17 mouse cellular contexts compared by ENCODE assay signal in the genomic region with DNA sequence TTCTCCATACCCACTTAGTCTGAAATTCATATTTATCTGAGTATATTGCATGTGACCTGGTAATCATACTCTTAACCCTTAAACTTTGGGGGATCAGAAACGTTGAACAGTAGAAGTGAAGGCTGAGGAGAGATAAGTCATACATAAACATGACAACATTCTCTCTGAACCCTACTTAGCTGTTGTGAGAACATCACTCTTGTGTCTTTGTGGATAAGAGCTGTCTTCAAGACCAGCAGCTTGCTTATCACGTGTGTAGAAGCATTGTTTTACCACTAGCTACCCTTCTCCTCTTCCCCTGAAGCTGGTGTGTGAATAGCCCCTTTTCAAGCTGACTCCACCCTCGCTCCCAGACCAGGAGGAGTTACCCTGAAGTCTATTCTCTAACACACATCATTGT.
"Had no signal": no experiment of that assay in that cellular context is flagged by ENCODE, and none has a peak within 500 bp of the region (broad histone marks: within the 10 kb centered on the region; RNA-seq: fewer than 3 reads in every experiment).

No protein-coding gene starts in this region.

- H3K4me2 ChIP-seq: midbrain, embryonic 12.5 days; neural tube, embryonic 13.5 days had no signal

- H3K4me1 ChIP-seq: limb, embryonic 10.5 days; midbrain, embryonic 12.5 days; neural tube, embryonic 13.5 days had no signal

- H3K36me3 ChIP-seq: limb, embryonic 10.5 days; midbrain, embryonic 12.5 days; neural tube, embryonic 13.5 days had no signal

- H3K27ac ChIP-seq: kidney, postnatal 0 days; left cerebral cortex, adult 2 months; limb, embryonic 10.5 days; midbrain, embryonic 12.5 days; neural tube, embryonic 13.5 days; stomach, postnatal 0 days had no signal

- ATAC-seq: inflammation-experienced regulatory T-cells, adult 6 months; intestine, postnatal 0 days; lung, postnatal 0 days; midbrain, embryonic 16.5 days had no signal

- H3K27me3 ChIP-seq: megakaryocyte, embryonic 14.5 days; midbrain, embryonic 12.5 days; neural tube, embryonic 13.5 days had no signal

- H3K9ac ChIP-seq: midbrain, embryonic 12.5 days; neural tube, embryonic 13.5 days had no signal

- H3K9me3 ChIP-seq: limb, embryonic 10.5 days; megakaryocyte, embryonic 14.5 days; midbrain, embryonic 12.5 days; neural tube, embryonic 13.5 days had no signal

- H3K4me3 ChIP-seq: left cerebral cortex, adult 2 months; limb, embryonic 10.5 days; megakaryocyte, embryonic 14.5 days; midbrain, embryonic 12.5 days; neural tube, embryonic 13.5 days had no signal

- DNase-seq: kidney, adult 9 months; kidney, postnatal 4 days; lung, adult 2 months; lung, postnatal 4 days; right cerebral cortex, postnatal 25 days; thymus, postnatal 4 days had no signal
